Mouse (Mus musculus) erythroblast, embryonic 14.5 days (primary cell): ENCODE data around the gene Nav2. TPM values are rescaled to one million over a fixed set of nuclear protein-coding genes. Genes with fewer than 3 reads are reported as not detected.

ENCODE experiments used
- H3K27me3 ChIP-seq: 2 replicates; pipeline ENCODE4 v1.6.1; 2012; ENCODE audit warnings: inconsistent platforms; ENCODE audit not compliant: control insufficient read depth
- H3K36me3 ChIP-seq: 2 replicates; pipeline ENCODE4 v1.6.1; 2012; ENCODE audit warnings: mild to moderate bottlenecking, inconsistent platforms; ENCODE audit not compliant: control insufficient read depth
- H3K4me1 ChIP-seq: 2 replicates; pipeline ENCODE4 v1.6.1; 2012; ENCODE audit warnings: inconsistent platforms; ENCODE audit not compliant: control insufficient read depth
- H3K4me3 ChIP-seq: replicated peaks from 2 replicates; pipeline ENCODE3; 2012; ENCODE audit warnings: moderate library complexity, mild to moderate bottlenecking, inconsistent platforms
- H3K9me3 ChIP-seq: 2 replicates; pipeline ENCODE4 v1.6.1; 2012; ENCODE audit warnings: low read length, inconsistent platforms, mixed read lengths; ENCODE audit not compliant: control insufficient read depth
- GATA1 ChIP-seq: IDR thresholded peaks from 2 replicates; pipeline ENCODE4 v1.6.1; 2012; ENCODE audit warnings: low read length, inconsistent platforms, mixed read lengths
- TAL1 ChIP-seq: IDR thresholded peaks from 3 replicates; pipeline ENCODE4 v1.6.1; 2012; ENCODE audit warnings: low read length, inconsistent platforms, mixed read lengths
- polyA plus RNA-seq: library from polyadenylated mRNA; stranded (reverse); fragments of >175 nt; gene quantifications from 2 replicates; pipeline ENCODE4 v1.2.3, GENCODE M21; 2012

Gene Nav2
- polyA plus RNA-seq, 1 experiment = 0.11 TPM

- H3K36me3 ChIP-seq = no peaks in the 10 kb centered on the region
- no peaks in the 10 kb centered on the region for H3K4me1 ChIP-seq
- no peaks in the 10 kb centered on the region for H3K27me3 ChIP-seq
- TF ChIP-seq GATA1 (no peak), TAL1 (no peak)
- H3K9me3 ChIP-seq = no peaks in the 10 kb centered on the region
- no peak overlapping the region for H3K4me3 ChIP-seq
Measured at GRCm38 (mm10) chr7:49025991-49026390, 117.5 kb downstream of the Nav2 start.

DNA sequence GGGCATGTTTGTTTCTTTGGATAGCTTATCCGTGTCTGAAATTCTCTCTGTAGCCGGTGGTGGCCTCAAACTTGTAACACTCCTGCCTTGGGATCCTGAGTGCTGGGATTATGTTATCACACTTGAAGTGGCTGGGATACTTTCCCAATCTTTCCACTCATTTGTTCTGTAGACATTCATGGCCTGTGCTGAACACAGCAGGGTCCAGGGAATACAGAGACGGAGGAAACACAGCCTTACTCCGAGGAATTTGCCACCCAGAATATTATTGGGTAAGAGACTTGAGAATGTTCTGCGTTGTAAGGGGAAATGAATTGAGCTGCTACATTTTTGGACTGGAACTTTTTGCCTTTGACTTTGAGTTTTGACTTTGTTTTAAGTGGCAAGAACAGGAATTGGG lies 118.0 kb downstream of the Nav2 start:
- Histone ChIP-seq H3K4me3 (no peak overlapping the region), H3K4me1 (no peaks in the 10 kb centered on the region), H3K27me3 (no peaks in the 10 kb centered on the region), H3K36me3 (no peaks in the 10 kb centered on the region), H3K9me3 (no peaks in the 10 kb centered on the region)
- TF ChIP-seq GATA1 (no peak), TAL1 (no peak)

DNA sequence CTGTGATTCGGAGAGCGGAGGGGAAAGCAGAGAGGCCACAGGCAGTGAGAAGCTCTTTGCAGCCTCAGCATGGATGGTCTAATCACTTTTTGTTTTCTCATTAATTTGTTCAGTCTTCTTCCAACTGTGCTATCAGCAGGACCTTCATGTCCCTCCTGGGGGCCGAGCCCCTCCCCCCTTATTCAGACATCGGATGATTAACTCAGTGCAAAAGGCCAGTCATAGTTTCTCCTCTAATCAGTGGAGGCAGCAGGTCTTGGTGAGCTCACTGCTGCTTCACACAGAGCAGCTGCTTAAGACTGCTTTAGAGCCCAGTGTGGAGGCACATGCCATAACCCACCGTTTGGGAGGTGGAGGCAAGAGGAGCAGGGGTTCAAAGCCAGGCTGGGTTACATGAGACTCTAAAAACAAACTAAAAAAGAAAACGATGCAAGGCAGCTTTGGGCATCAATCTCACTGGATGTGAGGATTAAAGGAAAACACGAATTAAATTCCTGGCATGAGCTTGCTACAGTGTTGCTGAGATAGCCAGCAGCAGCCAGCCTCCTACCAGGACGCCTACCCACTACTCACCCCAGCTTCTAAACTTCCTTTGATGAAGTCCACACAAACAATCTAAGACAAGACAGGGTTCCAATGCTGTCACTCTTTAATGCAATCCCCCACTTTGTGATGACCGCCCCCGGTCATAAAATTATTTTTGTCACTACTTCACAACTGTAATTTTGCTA lies 120.9 kb downstream of the Nav2 start:
- Histone ChIP-seq H3K36me3 (no peaks in the 10 kb centered on the region), H3K4me3 (no peak overlapping the region), H3K9me3 (no peaks in the 10 kb centered on the region), H3K27me3 (no peaks in the 10 kb centered on the region), H3K4me1 (no peaks in the 10 kb centered on the region)
- TF ChIP-seq GATA1 (no peak), TAL1 (no peak)

- Histone ChIP-seq H3K36me3 (no peaks in the 10 kb centered on the region), H3K27me3 (no peaks in the 10 kb centered on the region), H3K4me3 (no peak overlapping the region), H3K4me1 (no peaks in the 10 kb centered on the region), H3K9me3 (no peaks in the 10 kb centered on the region)
- no peak for TF ChIP-seq TAL1
- no peak for TF ChIP-seq GATA1
Measured at GRCm38 (mm10) chr7:49032216-49032615, 123.7 kb downstream of the Nav2 start.

GRCm38 (mm10) chr7:49034253-49034652 lies 125.7 kb downstream of the Nav2 start:
- Histone ChIP-seq H3K4me1 (no peaks in the 10 kb centered on the region), H3K36me3 (no peaks in the 10 kb centered on the region), H3K4me3 (no peak overlapping the region), H3K27me3 (no peaks in the 10 kb centered on the region), H3K9me3 (no peaks in the 10 kb centered on the region)
- TF ChIP-seq TAL1 (no peak), GATA1 (no peak)

DNA sequence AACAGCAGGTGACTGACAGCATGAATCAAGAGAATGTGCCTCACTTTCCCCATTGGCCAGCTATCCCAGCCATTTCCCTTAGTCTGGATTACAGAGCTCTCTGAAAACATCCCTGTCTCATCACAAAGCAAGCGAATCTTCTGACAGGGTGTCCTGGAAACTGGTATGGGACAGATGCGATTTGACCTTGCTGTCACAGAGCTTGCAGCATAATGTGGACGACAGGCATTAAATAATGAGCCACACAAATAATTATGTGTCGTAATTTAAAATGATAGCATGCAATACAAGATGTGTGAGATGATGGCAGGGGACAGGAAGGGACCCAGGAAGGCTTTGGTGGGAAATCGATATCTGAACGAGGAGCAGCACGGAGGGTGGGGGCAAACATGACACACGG lies 131.6 kb downstream of the Nav2 start:
- H3K36me3 ChIP-seq = no peaks in the 10 kb centered on the region
- H3K4me1 ChIP-seq = no peaks in the 10 kb centered on the region
- no peaks in the 10 kb centered on the region for H3K27me3 ChIP-seq
- H3K4me3 ChIP-seq = no peak overlapping the region
- TF ChIP-seq TAL1 = no peak
- no peaks in the 10 kb centered on the region for H3K9me3 ChIP-seq

GRCm38 (mm10) chr7:49041334-49042070 lies 133.0 kb downstream of the Nav2 start:
- no peaks in the 10 kb centered on the region for H3K4me1 ChIP-seq
- H3K27me3 ChIP-seq = peaks cover 4% of the 10 kb centered on the region
- no peak overlapping the region for H3K4me3 ChIP-seq
- H3K36me3 ChIP-seq = no peaks in the 10 kb centered on the region
- H3K9me3 ChIP-seq = no peaks in the 10 kb centered on the region
- no peak for TF ChIP-seq GATA1
- TF ChIP-seq TAL1 = no peak

DNA sequence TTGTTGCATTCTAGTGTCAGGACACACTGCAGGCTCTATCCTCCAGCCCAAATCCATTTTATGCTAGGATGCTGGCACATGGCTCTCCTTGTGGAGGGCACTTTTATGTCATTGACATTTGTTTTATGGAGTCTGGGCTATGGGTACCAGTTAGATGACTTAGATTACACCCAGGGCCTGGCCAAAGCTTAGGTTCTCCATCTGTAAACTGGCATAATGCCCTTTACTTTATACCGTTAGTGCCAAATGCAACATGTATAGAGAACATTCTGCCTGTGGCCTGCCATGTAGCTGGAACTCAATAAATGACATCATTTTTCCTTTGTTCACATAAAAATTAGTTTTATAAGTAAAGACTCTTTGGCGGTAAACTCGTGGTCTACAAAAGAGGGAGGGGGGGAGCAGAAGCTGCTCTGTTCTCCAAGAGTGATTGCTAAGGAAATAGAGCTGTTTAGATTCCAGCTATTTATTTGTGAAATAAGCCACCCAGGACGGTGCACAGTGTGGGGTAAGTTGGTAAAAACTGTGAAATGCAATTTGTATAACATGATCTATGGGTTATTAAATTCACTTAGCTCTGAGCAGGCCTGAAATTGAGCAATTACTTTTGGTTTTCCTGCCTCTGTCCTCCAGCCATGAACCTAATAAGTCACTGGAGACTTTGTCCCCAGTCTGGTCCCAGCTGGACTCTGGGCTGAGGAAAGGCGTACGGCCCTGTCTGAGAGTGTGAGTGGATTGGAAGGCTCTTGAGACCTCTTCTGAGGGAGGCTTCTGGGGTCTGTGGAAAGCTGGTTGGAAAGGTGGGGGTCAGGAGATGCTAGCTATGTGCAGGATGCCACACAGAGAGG lies 137.2 kb downstream of the Nav2 start:
- no peaks in the 10 kb centered on the region for H3K36me3 ChIP-seq
- H3K27me3 ChIP-seq = peaks cover 12% of the 10 kb centered on the region
- H3K4me3 ChIP-seq = no peak overlapping the region
- H3K4me1 ChIP-seq = no peaks in the 10 kb centered on the region
- no peaks in the 10 kb centered on the region for H3K9me3 ChIP-seq
- TF ChIP-seq TAL1 = no peak
- TF ChIP-seq GATA1 = no peak

GRCm38 (mm10) chr7:49046347-49046989 lies 138.0 kb downstream of the Nav2 start:
- H3K27me3 ChIP-seq = peaks cover 12% of the 10 kb centered on the region
- H3K4me1 ChIP-seq = no peaks in the 10 kb centered on the region
- no peaks in the 10 kb centered on the region for H3K9me3 ChIP-seq
- no peak overlapping the region for H3K4me3 ChIP-seq
- TF ChIP-seq TAL1 (no peak), GATA1 (no peak)
- H3K36me3 ChIP-seq = no peaks in the 10 kb centered on the region
